Mouse (Mus musculus) urinary bladder, postnatal 36 days (tissue): ENCODE measurements around the gene Rbms2.

ENCODE experiments used
- DNase-seq, 2 experiments: peaks; one replicate each; pipeline ENCODE4 v3.0.0; 2022; ENCODE audit warnings: low spot score in 2 of 2, mixed read lengths in 1 of 2

Gene Rbms2

GRCm38 (mm10) chr10:128140236-128140952, 39.7 kb downstream of the Rbms2 start:
- peak in 1 of 2 experiments; percentile 19 for DNase-seq

- DNase-seq = no peak
Measured at GRCm38 (mm10) chr10:128135374-128135773, 44.7 kb downstream of the Rbms2 start.

DNA sequence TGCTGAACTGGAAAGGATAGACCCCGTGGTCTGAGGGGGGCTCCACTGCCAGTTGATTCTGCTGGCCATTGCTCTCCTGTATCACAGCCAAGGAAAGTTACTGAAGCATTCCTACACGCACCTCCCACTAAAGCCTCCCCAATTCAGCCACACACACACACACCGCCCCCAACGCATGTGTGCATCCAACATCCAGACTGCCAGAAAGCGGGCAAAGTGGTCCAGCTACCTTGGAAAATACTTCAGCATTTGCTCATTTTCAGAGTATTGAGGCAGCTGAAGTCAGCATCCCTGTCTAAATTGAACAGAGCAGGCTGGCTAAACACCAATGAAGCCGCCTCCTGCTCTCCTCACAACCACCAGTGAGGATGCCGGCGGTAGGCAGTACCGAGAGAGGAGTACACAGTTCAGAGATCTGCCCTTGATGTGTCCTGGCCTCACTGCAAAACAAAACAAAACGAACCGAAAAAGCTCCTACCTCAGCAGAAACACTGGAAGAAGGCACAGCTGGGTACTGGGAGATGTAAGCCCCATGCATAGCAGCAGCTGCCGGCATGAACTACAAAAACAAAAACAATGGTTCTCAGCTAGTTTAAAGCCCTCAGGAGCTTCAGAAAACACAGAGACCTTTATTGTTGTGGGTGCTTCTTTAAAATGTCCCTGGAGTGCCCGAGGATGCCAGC, 46.3 kb downstream of the Rbms2 start:
- DNase-seq = no peak

GRCm38 (mm10) chr10:128131812-128132211, 48.3 kb downstream of the Rbms2 start:
- no peak for DNase-seq

DNA sequence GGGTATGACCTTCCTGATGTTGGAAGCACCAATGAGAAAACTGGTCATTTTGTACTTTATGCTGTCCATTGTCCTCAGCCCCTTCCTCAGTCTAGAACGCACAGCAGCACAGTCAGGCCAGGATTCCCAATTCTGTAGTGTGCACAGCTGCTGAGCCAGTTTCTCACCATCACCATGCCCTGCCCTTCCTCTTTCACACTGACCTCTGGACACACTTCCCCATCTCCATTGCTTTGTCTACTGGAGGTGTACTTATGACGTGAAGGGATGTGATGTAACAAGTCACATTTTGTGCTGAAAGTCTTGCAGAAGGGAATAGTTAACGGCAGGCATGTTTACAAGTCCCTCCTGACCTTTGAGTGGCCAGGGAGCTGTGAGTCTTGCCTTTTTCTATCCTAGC, 48.8 kb downstream of the Rbms2 start:
- no peak for DNase-seq

DNA sequence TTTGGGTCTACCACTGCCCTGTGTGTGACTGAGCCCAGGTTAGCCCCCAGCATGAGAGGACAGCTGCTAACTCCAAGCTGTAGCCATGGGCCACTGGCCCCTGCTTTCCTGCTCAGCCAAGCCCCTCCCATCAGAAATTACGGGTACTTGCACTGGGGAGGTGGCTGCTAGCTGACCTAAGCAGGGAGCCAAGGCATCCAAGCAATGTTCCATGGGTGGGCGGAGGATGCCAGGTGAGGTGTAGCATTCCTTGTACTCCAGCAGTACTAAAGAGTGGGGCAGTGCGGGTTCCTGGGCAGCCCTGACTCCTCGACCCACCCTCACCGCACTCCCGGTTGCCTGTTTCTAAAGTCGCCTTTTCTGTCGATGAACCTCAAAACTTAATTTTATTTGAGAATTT, 52.0 kb downstream of the Rbms2 start:
- no peak for DNase-seq

DNA sequence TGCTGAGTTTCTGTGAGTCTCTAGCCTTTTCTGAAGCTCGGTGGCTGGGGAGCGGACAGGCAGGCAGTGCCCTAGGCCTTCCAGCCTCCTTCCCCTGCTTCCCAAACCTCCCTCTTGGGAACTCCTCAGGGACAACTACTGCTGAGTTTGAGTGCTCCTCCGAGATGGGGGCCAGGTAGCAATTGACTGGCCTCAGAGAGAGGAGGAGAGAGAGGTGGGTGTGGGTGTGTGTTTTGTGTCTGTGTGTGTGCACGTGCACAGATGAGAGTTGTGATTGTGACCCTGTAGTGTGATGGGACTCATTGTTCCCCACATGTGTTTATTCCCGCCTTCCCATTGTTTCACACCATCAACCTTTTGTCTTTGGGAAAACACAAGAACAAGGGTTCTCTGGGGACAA, 52.6 kb downstream of the Rbms2 start:
- no peak for DNase-seq

GRCm38 (mm10) chr10:128125951-128126350, 54.1 kb downstream of the Rbms2 start:
- no peak for DNase-seq

- no peak for DNase-seq
Measured at GRCm38 (mm10) chr10:128124831-128125230, 55.3 kb downstream of the Rbms2 start.

DNA sequence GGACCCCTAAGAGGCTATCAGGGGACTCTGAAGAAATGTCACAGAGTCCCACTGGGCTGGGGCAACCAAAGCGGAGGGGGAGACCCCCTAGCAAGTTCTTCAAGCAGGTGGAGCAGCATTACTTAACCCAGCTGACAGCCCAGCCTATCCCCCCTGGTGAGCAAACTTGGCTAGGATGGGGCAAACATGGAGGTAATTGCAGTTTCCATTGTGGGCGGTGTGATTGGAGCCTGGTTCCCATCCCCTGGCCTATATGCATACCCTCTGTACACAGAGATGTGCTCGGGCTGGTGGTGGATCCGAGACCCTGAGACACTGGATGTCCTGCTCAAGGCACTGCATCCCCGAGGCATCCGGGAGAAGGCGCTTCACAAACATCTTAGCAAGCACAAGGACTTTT, 56.3 kb downstream of the Rbms2 start:
- no peak for DNase-seq

DNA sequence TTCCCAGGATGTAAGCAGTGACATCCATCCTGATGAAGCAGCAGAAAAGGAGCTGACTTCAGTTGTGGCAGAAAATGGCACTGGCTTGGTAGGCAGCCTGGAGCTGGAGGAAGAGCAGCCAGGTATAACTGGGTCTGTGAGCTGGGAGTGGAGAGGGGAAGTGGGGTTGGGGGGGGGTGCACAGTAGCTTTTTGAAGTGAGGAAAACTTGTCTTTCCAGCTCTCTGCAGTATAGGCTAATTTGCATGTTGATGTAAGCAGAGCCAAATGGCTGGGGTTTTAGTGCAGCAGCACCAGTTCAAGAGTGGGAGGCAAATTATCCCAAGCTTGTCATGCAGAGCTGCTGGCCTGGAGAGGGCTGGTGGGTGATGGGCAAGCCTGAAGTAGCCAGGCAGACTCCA, 68.9 kb downstream of the Rbms2 start:
- DNase-seq = no peak

- no peak for DNase-seq
Measured at GRCm38 (mm10) chr10:128110103-128110761, 69.9 kb downstream of the Rbms2 start.

DNA sequence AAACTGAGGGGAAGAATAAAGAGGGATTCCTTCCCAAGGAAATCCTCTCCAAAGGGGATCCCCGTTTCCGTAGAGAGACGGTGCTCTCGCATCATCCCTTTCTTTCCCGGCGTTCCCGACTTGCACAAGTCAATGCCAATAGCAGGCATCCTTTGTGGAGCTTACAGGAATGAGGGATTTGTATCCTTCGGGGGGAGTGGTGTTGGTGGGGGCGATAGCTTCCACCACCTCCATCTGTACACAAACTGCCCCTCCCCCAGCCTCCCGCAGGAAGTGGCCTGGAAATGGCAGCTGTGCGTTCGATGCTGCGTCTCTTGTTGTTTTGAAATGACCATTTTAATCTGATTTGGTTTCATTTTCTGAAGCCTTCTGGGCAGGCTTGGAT, 82.5 kb downstream of the Rbms2 start:
- peak; percentile 28 to 47 for DNase-seq

- peak; percentile 64 to 79 for DNase-seq
Measured at GRCm38 (mm10) chr10:128096693-128097586, 83.2 kb downstream of the Rbms2 start.

DNA sequence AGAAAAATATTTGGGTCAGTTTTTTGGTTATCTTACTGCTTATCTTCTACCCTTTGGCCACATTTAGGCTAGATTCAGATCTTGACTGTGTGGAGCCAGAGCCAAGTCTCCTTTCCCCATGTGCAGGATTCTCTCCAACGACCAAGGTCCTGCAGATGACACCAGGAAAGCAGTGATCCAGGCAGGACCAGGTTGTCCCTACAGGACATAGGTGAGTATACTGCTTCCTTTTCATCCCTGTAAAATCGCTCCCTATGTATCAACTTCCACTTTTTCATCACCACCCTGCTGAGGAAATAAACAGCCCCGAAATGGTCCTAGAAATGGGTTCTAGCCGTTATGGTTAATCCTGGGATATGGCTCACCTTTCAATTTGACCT, 83.8 kb downstream of the Rbms2 start:
- DNase-seq = no peak

DNA sequence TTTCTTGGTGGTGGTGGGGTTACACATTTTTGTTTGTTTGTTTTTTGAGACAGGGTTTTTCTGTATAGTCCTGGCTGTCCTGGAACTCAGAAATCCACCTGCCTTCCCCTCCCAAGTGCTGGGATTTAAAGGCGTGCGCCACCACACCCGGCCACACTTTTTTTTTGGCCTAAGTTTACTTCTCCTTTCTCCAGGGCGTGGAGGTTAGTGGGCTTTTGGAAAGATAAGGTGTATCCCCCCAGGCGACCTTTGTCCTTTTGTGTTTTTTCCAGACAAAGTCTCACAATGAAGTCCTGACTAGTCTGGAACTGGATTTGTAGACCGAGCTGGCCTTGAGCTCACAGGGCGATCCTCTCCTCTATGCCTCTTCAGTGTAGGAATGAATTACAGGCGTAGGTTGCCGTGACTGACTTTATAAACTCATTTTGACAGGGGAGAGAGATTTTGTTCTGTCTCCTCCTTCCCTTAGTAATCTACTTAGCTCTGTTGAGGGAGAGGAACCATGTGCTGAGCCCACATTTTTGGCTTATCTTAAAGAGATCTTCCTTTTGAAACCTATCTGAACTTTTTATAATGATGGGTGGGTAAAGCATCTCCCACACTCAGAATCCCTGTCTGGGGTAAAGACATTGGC, 85.0 kb downstream of the Rbms2 start:
- no peak for DNase-seq

GRCm38 (mm10) chr10:128094340-128094968, 85.6 kb downstream of the Rbms2 start:
- DNase-seq = peak; percentile 82 to 92

GRCm38 (mm10) chr10:128093496-128094294, 86.4 kb downstream of the Rbms2 start:
- peak; percentile 13 to 18 for DNase-seq

GRCm38 (mm10) chr10:128092506-128093495, 87.3 kb downstream of the Rbms2 start:
- peak; percentile 68 to 84 for DNase-seq
